Mouse (Mus musculus) liver, embryonic 14.5 days (tissue): ENCODE measurements at regions not wholly inside any gene's neighbourhood (a gene's known extent, or its start where the extent isn't known, plus 50 kb on each side); places are given as distances from the start of the nearest gene placed in this dataset.
A peak's percentile ranks its signal among the peaks of the same experiment; 100 is the strongest.

Experiments
- ATAC-seq: fragments of 200-750 bp; cut with Nextera tagmentation; 2 replicates; pipeline ENCODE4 v1.8.0; 2017; ENCODE audit warnings: moderate number of reproducible peaks, mild to moderate bottlenecking, moderate library complexity; ENCODE audit not compliant: insufficient read depth
- DNase-seq, 3 experiments: peaks; one replicate each; pipeline ENCODE4 v3.0.0-alpha.2; 2012 to 2013; ENCODE audit warnings: low read depth in 3 of 3, low spot score in 3 of 3
- H3K27ac ChIP-seq: fragments of 300-500 bp; sonication (generic); 2 replicates; pipeline ENCODE4 v1.5.1; 2014; ENCODE audit warnings: moderate library complexity, mild to moderate bottlenecking, control low read depth, inconsistent platforms
- H3K27me3 ChIP-seq: fragments of 300-500 bp; sonication (generic); 2 replicates; pipeline ENCODE4 v1.6.1; 2014; ENCODE audit warnings: mild to moderate bottlenecking, low read length, moderate library complexity; ENCODE audit not compliant: control insufficient read depth, insufficient read depth
- H3K36me3 ChIP-seq: fragments of 300-500 bp; sonication (generic); replicated peaks from 2 replicates; pipeline ENCODE4 v1.6.1; 2014; ENCODE audit warnings: low read depth; ENCODE audit not compliant: control insufficient read depth, insufficient read depth
- H3K4me1 ChIP-seq, 2 experiments: fragments of 200-500 bp in 1 of 2; fragments of 300-500 bp in 1 of 2; sonication (generic) in 1 of 2; replicated peaks; 2 replicates each; pipeline ENCODE4 v1.6.1; 2012 to 2014; ENCODE audit warnings: antibody characterized with exemption in 1 of 2, inconsistent platforms in 1 of 2, low read length in 1 of 2; ENCODE audit not compliant: control insufficient read depth in 2 of 2, insufficient read depth in 2 of 2
- H3K4me2 ChIP-seq: fragments of 300-500 bp; sonication (generic); 2 replicates; pipeline ENCODE4 v1.6.1; 2014; ENCODE audit warnings: low read depth, mild to moderate bottlenecking, control low read depth, moderate library complexity
- H3K4me3 ChIP-seq, 2 experiments: fragments of 200-500 bp in 1 of 2; fragments of 300-500 bp in 1 of 2; sonication (generic) in 1 of 2; 2 replicates each; pipeline ENCODE4 v1.5.1; 2012 to 2014; ENCODE audit warnings: low read depth in 2 of 2, low read length in 2 of 2, mild to moderate bottlenecking in 2 of 2, control low read depth in 1 of 2, inconsistent platforms in 1 of 2, moderate library complexity in 1 of 2; ENCODE audit not compliant: insufficient read depth in 1 of 2
- H3K9ac ChIP-seq: fragments of 300-500 bp; sonication (generic); replicated peaks from 2 replicates; pipeline ENCODE4 v1.6.1; 2014; ENCODE audit warnings: mild to moderate bottlenecking, control low read depth, moderate library complexity
- H3K9me3 ChIP-seq: fragments of 300-500 bp; sonication (generic); 2 replicates; pipeline ENCODE4 v1.6.1; 2016; ENCODE audit warnings: low read length, mixed read lengths; ENCODE audit not compliant: control insufficient read depth
- CTCF ChIP-seq: IDR thresholded peaks from 2 replicates; pipeline ENCODE4 v1.5.1; 2016; ENCODE audit warnings: antibody characterized with exemption, low read depth, control low read depth
- EP300 ChIP-seq: IDR thresholded peaks from 2 replicates; pipeline ENCODE4 v1.6.1; 2016; ENCODE audit warnings: antibody characterized with exemption, low read depth
- WGBS: fragments of 180-500 bp; shearing (Covaris S2); extraction: QIAGEN DNeasy Blood & Tissue Kit; methylation state at CpG from one replicate; pipeline ENCODE4 v1.1.7; 2014; ENCODE audit not compliant: insufficient replicate concordance; 5-methylcytosine and 5-hydroxymethylcytosine counted together

GRCm38 (mm10) chr2:71667746-71668145 is 77.7 kb upstream of the Itga6 start:
- TF ChIP-seq CTCF = no peak
- no peak for TF ChIP-seq EP300
- Histone ChIP-seq H3K27ac (no peak overlapping the region), H3K4me3 (no peak overlapping the region), H3K9me3 (no peaks in the 10 kb centered on the region), H3K27me3 (no peaks in the 10 kb centered on the region), H3K36me3 (no peaks in the 10 kb centered on the region), H3K4me2 (no peak overlapping the region), H3K4me1 (peaks cover 0 to 22% of the 10 kb centered on the region in 2 experiments; a peak in 2 of 4 replicates), H3K9ac (no peak overlapping the region)
- no peak for DNase-seq
- ATAC-seq = no peak
- 82% methylated on average over 3 of the region's 3 CpGs for WGBS

DNA sequence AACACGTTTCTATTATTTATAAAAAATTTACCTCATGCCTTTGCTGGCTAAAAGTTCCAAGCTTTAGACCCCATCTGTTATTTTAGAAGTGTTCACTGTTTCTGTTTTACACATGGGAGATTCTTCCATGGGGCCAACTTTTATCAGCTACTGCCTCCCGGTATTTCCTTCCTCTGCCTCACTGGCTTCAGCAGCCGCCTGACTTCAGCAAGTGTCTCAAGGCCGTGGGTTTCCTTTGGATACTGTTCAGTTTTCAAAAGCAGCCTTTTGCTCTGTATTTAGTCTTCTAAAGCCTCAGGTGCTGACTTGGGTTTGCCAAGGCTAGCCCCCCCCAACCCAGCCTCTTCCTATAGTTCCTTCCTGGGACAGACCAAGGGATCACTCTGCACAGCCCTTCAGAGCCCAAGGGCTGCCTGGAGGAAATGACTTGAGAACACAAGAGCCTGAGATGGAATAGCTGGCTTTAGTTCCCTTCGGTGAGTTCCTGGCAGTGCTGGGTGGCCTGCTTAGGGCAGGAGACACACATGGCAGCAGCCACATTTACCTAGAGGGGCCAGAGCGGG is 75.1 kb upstream of the Itga6 start:
- Histone ChIP-seq H3K4me2 (no peak overlapping the region), H3K4me1 (peaks cover 0 to 5% of the 10 kb centered on the region in 2 experiments; a peak in 2 of 4 replicates), H3K27me3 (no peaks in the 10 kb centered on the region), H3K9me3 (no peaks in the 10 kb centered on the region), H3K36me3 (no peaks in the 10 kb centered on the region), H3K27ac (no peak overlapping the region), H3K4me3 (no peak overlapping the region), H3K9ac (no peak overlapping the region)
- 25% methylated on average over 6 of the region's 6 CpGs for WGBS
- TF ChIP-seq CTCF (no peak), EP300 (no peak)
- no peak for ATAC-seq
- no peak for DNase-seq

- Histone ChIP-seq H3K27ac (no peak overlapping the region), H3K9ac (no peak overlapping the region), H3K4me1 (peaks cover 0 to 2% of the 10 kb centered on the region in 2 experiments; a peak in 1 of 4 replicates), H3K27me3 (no peaks in the 10 kb centered on the region), H3K4me3 (no peak overlapping the region), H3K36me3 (no peaks in the 10 kb centered on the region), H3K9me3 (no peaks in the 10 kb centered on the region), H3K4me2 (no peak overlapping the region)
- peak; percentile 31; the same call in 1 of the 2 replicates for ATAC-seq
- DNase-seq = no peak
- 13% methylated on average over 4 of the region's 4 CpGs for WGBS
- TF ChIP-seq CTCF = no peak
Measured at GRCm38 (mm10) chr2:71670882-71671281, 74.5 kb upstream of the Itga6 start.

DNA sequence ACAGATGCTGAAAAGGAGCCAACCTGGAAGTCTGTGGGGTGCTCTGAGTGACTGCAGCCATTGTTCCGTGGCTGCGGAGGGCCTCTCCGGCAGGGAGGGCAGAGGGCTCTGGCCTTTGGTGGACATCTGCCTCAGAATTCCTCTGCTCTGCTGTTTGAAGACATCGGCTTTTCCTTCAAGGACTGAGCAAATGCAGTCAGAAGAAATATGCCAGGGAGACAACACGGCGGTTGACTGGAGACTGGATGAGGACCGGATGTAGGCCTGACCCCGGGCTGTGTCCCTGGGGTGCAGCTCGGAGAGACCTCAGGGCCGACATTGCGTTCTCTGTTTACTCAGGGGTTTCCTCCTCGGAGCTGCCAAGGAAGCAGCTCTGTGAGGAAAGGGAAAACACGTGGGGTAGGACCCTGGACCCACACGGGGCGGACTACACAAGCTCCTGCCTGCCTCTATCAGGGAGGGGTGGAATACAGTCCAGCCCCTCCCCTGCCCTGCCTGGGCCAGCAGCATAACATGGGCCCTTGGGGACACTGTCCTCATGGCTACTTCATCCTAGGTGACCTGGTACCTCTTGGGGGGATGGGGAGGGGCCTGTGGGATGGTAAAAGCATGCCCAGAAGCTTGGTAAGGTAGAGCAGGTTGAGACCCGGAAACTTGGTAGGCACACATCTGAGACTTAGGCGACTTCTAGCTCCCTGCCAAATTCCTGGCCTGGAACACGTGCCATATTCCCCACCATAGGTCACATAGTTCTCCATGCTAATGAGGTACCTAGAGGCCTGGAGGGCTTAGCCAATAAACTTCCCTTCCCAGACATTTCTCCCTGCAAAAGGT is 72.1 kb upstream of the Itga6 start:
- Histone ChIP-seq H3K27me3 (no peaks in the 10 kb centered on the region), H3K9ac (no peak overlapping the region), H3K4me3 (no peak overlapping the region), H3K4me1 (peaks cover 0 to 2% of the 10 kb centered on the region in 2 experiments; a peak in 1 of 4 replicates), H3K4me2 (no peak overlapping the region), H3K36me3 (no peaks in the 10 kb centered on the region), H3K9me3 (no peaks in the 10 kb centered on the region), H3K27ac (no peak overlapping the region)
- DNase-seq = no peak
- 60% methylated on average over 18 of the region's 18 CpGs for WGBS
- TF ChIP-seq CTCF (no peak), EP300 (no peak)
- peak; percentile 41 for ATAC-seq

DNA sequence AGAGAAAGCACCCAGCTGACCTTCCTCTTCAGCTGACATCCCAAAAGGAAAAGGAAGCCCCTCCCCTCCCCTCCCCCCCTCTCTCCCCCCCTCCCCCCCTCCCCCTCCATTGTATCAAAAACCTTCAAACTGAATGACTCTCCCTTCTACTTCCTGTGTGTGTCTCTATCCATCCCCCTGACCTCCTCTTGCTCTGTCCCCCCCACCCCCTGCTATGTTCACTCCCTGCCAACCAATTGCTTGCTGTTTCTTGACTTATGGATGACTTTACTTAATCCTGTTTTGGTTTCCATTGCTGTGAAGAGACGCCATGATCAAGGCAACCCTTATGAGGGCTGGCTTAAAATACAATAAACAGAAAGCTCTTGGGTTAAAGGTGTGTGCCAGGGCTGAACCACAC is 64.7 kb upstream of the Itga6 start:
- Histone ChIP-seq H3K9me3 (no peaks in the 10 kb centered on the region), H3K4me1 (no peaks in the 10 kb centered on the region), H3K36me3 (no peaks in the 10 kb centered on the region), H3K4me2 (no peak overlapping the region), H3K9ac (no peak overlapping the region), H3K4me3 (no peak overlapping the region), H3K27me3 (no peaks in the 10 kb centered on the region), H3K27ac (no peak overlapping the region)
- TF ChIP-seq EP300 = no peak
- TF ChIP-seq CTCF = no peak
- DNase-seq (no peak), ATAC-seq (no peak)
- WGBS = 38% methylated on average over 1 of the region's 1 CpGs
